Mouse (Mus musculus) left cerebral cortex, postnatal 36 days (tissue): ENCODE measurements around the gene Arhgap10. TPM values are rescaled to one million over a fixed set of nuclear protein-coding genes. Genes with fewer than 3 reads are reported as not detected.

Source experiments
- DNase-seq, 2 experiments: peaks; one replicate each; pipeline ENCODE4 v3.0.0; 2021 to 2022; ENCODE audit warnings: low spot score in 2 of 2, mixed read lengths in 1 of 2
- intact Hi-C: fragments of 180-260 bp; cut with DNase I; formaldehyde crosslinking; loops from one replicate; pipeline ENCODE4 v1.15.1; 2025
- total RNA-seq, 2 experiments: library from RNA; stranded (reverse); gene quantifications; 2 replicates each; pipeline ENCODE4 v1.2.3; 2021

Gene Arhgap10
- total RNA-seq, 2 experiments from 2014 or later = 34.5 to 36.9 TPM

DNA sequence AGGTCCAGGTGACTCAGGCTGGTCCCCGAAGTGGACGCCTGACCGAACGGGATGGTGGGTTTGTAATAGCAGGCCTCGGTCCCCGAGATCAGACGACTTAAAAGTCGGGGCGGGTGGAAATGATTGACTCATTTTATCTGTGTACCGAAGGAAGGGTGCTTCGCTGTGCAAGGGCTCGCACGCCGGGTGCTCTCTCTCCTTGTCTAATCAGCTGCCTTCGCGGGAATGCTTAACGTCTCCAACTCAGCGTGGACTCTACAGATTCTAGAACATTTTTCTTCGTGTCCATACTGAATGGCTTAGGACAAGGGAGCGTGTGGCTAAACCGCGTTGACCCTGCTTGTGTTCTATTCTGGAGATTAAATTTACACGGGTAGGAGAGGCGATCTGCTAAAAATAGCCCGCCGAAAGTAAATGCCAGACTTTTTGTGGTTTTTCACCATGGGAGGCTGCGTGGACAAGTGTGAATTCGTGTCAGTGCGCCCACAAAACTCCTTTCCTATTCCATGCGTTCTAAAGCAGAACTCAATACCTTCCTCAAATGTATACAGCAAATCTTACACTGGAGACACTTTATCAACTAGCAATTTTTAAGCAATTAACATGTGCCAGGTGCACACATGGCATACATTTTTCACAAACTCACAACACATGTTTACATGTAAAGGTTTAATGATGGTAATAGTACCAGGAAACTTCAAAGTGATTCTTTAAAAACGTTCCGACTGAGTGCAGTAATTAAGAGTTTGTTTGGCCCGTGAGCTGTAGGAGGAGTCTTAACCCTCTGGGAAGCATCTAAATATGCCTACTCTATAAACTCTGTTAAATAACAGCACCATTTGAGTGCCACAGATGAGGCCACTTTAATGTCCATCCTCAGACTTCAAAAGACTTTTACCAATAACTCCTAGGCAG, 705 bp upstream of the Arhgap10 start:
- intact Hi-C loops = loop anchor here (5.0 kb wide), 1 partner anchor 96 kb away; no protein-coding TSS in a partner anchor
- peak; percentile 56 to 63 for DNase-seq

DNA sequence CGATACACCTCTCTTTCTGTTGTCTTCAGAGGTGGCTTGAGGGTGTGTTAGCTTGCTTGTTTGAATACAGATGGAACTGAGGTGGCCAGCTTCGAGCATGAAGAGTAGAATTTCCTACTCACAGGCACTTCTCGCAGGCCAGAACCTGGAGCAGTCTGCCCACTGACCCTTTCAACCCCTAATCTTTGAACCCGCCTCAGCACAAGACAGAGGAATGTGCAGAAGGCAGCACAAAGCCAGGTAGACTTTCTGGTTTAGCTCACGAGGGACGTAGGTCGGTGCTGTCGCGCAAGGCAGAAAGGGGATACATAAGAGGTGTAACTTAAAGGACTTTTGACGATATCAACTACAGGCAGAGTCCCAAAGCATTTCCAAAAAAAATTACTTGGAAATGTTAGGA, 908 bp downstream of the Arhgap10 start:
- no peak for DNase-seq
- intact Hi-C loops = loop anchor here (5.0 kb wide), 1 partner anchor 95 kb away; no protein-coding TSS in a partner anchor

DNA sequence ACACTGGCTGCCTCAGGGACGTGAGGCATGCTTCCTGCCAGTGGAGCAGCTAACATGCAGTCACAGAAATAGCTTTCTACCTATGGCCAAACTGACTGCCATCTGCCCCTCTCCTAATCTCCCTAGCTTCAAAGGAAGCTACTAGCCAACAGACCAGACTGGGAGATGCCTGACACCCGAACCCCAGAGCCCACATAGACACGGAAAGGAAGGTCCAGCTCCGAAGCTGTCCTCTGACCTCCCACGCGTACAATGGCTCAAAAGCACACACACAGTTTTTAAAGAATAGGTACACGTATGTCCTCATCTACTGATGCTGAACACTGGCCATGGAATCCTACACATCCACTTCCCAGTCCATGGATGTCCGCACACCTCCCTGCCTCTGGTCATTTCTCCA, 2.0 kb downstream of the Arhgap10 start:
- DNase-seq = no peak
- intact Hi-C loops = loop anchor here (5.0 kb wide), 1 partner anchor 93 kb away; no protein-coding TSS in a partner anchor

DNA sequence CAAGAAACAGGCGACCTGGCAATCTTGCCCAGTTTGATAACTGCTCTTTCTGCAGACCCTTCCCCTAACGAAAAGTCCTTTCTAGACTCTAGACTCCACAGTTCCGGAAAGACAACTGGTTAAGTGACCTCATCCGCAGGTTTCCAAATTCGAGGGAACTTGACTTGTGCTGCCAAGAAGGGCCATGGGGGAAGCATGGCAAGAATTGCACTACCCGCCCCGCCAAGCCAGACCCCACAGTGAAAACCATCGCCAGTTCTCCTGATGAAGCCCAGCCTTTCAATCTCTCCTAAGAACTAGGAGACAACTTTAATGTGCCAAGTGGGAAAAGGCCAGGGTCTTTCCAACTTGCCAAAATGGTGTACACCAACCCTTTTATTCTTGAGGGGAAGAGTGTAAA, 2.6 kb downstream of the Arhgap10 start:
- no peak for DNase-seq
- intact Hi-C loops = loop anchor here (5.0 kb wide), 1 partner anchor 93 kb away; no protein-coding TSS in a partner anchor

DNA sequence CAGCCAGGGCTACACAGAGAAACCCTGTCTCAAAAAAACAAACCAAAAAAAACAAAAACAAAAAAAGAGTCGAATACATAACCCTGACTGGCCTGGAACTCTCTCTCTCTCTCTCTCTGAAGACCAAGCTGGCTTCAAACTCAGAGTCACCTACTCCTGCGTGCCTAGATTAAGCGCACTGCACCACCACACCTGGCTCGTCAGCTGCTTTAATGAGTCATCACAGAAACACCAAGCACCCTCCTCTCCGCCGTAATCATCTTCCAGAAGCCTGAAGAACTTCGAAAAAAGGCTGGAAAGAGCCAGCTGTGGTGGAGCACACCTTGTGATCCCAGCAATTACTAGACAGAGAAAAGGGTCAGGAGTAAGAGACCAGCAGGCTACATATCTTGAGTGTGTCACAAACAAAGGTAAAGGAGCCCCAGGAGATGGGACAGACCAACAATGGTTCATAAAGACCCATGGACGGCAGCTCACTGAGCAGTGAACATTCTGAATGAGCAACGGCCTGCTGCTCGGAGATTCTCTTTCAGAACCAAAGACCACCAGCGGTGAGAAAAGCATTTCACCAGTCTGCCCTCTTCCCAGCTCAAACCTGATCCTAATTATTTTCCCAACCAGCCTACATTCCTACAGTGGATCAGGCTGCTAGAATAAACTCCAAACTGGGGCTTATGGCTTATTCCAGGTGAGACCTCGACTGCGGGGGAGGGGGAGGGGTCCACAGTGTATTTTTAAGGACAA, 5.8 kb downstream of the Arhgap10 start:
- no peak for DNase-seq
- intact Hi-C loops = no loop called here

DNA sequence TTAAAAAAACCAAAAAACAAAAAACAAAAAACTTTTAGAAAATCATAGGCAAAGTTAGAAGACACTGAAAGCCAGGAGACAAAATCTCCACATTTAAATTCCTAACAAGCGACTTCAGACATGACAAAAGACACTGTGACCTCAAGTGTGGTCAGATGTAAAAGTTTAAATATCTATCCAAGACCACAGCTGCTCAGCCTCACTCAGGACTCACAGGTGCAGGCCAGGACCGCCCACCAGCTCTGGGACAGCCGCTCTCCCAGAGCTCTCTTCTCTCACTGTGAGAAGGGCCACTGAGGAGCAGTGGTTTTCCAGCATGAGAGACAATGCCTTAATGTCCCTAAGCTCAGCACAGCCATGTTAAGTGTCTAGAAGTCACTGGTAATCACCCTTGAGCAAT, 7.3 kb downstream of the Arhgap10 start:
- intact Hi-C loops = no loop called here
- no peak for DNase-seq

DNA sequence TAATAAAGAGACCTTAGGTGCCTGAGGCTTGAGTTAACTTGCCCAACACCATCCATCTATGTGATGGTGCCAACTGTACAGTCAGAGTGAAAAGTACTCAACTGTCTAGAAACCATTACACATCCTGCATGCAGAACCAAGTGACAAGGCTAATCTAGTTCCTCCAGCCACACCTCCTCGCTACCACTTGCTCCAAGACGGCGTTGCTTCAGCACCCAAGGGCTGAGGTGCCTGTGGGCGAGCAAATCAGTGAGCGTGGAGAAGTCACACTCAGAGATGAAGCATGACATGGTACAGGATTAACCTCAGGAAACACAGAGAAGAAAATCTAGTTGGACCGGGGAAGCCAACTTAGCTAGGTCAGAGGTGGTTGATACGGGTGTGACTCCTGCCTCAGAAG, 8.7 kb downstream of the Arhgap10 start:
- DNase-seq = no peak
- intact Hi-C loops = no loop called here

DNA sequence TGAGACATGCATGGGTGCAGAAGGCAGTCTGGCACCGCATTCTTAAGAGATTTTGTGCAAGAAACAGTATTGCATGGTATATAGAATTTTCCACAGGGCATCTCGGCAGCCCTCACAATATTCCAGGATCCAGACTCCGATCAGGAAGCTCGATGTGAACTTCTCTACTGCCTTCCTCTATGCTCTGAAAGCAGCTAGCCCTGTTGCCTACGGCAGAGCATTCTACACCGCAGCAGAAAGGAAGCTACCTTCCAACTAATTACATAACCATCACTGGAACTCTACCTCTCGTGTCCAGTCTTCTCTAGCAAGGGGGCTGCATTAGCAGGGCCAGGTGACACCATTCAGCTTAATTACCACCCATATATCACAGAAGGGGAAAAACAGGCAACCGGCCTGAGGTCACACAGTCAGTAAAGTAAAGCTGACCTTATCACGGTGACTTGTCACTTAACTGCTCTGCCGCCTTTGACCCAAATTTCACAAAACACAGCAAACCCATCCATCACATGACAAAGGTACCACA, 10.2 kb downstream of the Arhgap10 start:
- no peak for DNase-seq
- intact Hi-C loops = no loop called here

DNA sequence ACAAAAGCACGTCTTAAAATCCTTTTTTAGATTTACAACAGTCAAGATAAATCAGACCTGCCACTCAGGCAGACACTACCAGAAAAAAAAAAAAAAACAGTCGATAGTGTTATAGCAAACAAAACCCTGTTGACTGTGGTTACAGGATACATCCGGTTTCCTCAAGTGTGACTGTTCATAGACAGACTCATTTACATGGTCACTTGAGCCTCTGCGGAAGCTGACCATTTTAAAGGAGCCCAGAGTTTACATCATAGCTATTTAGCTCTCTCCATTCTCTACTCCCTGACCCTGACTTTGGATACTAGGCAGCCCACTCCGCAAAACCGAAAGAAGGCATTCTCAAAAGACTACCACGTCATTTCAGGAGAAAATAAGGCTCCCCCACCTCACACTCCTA, 11.2 kb downstream of the Arhgap10 start:
- intact Hi-C loops = no loop called here
- DNase-seq = no peak

DNA sequence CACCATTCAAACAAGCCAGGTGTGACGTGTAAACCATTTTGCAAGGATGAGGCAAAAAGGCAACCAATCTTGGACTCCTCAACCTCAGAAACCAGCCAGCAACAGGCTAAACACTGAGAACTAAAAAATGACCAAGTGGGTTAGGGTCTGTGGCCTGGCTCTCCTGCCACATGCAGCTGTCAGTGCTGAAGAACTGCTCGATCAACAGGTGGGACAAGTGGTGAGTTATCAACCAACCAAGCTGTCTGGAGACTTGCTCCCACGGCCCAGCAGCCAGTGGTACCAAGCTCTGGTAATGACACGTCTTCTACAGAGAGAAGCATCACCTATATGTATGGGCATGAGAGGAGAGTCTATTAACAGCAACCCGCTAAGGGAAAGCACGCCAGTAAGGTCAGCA, 15.2 kb downstream of the Arhgap10 start:
- DNase-seq = no peak
- intact Hi-C loops = no loop called here

DNA sequence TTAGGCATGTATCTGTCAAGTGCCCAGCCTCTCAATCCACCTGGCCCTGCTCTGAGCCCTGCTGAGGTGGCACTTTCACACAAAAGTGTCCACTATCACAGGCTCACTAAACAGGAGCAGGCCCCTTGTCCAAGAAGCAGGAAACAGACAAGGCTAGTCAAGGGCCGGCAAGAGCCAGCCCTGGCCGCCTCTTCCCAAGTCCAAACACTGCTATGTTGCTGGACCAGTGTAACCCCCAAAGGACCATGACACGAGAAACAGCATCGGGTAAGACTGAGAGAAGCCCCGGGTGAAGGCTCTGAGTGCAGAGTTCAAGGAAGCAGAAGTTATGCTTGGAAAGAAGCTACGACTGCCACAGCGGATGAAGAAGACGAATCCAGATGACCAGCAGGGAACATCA, 16.6 kb downstream of the Arhgap10 start:
- DNase-seq = no peak
- intact Hi-C loops = no loop called here

DNA sequence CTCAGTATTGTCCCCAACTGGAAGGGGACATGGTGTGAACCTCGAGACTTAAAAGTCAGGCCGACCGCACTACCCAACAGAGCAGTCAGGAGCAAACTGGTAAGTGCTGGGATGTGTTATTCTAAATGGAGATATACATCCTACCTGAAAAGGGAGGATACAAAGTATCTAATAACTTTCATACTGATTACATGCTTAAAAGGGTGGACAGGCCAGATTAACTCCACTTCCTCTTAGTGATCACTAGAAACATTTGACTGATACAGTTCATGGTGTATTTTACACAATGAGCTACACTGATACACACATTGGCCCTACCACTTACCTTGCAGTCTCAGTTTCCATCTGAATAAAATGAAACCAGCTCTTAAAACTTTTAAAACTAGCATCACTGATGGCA, 17.5 kb downstream of the Arhgap10 start:
- intact Hi-C loops = no loop called here

DNA sequence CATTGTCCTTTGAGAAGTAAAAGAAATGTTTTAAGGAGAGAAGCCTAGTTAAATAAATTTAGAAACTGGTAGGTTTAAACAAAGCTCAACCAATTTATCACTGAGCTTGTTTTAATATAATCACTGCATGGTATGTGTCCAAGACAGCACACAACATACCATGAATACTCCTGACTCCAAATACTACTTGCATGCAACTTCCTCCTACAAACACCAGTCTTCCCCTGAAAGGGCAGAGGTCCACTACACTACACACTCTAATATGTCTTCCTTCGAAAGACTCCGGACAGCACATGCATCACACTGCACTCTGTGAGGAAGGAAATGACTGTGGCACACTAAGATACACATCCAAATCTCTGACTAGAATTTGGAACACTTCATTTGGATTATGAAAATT, 20.3 kb downstream of the Arhgap10 start:
- no peak for DNase-seq
- intact Hi-C loops = no loop called here

More for the DNA sequence above, 17.5 kb downstream of the Arhgap10 start:
- DNase-seq = no peak

DNA sequence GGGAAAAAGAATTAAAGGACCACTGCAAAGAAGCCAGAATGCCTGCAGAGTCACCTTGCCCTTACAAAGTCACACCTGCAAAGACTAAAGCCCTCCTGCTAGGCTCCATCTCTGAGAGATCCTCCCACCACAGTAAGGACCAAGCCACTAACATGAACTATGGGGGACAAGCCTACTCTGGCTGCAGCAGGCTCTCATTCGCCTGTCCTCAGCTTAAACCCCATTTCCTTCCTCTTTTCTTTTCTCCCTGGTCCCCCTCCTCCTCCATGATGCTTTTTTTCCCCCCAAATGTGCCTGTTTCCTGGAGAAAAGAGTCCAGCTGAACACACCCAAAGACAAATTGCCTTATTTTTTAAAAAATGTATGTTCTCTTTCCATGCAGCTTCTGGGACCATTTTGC, 21.5 kb downstream of the Arhgap10 start:
- intact Hi-C loops = no loop called here
- no peak for DNase-seq

DNA sequence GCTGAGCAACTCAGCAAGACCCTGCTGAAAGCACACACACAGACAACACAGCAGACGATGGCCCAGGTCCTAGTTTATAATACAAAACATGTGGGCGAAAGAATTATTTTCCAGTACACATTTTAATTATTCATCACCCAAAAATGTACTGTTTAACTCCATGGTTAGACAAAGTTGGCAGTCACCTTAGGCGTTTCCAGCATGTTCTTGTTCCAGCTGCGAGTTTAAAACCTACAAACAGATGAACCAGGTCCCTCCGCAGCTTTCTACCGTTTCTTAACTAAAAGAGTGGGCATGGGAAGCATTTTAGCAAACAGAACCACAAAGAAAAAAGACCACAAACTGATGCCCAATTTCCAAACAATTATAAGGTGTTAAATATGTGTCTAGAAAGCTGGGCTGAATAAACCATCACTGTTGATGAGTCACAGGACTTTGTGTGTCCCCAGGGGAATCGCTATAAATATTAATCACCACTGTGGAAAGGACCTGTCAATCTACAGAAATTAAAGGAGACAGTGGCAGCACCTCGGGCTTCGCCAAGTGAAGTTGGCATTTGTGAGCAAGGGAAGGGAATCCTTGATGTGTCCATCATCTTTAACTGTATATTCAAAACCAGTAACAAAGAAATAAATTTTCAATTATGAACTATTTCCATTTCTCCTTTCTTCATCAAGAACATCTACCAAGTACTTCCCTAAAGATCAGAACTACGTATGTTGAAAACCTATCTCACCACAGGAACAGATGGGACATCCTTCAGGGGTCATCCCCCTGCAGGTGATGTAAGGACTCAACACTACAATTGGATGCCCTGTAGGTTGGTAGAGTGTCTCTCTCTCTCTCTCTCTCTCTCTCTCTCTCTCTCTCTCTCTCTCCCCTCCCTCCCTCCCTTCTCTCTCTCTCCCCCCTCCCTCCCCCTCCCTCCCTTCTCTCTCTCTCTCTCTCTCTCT, 23.1 kb downstream of the Arhgap10 start:
- intact Hi-C loops = loop anchor here (5.0 kb wide), 1 partner anchor 67 kb away; no protein-coding TSS in a partner anchor
- no peak for DNase-seq

DNA sequence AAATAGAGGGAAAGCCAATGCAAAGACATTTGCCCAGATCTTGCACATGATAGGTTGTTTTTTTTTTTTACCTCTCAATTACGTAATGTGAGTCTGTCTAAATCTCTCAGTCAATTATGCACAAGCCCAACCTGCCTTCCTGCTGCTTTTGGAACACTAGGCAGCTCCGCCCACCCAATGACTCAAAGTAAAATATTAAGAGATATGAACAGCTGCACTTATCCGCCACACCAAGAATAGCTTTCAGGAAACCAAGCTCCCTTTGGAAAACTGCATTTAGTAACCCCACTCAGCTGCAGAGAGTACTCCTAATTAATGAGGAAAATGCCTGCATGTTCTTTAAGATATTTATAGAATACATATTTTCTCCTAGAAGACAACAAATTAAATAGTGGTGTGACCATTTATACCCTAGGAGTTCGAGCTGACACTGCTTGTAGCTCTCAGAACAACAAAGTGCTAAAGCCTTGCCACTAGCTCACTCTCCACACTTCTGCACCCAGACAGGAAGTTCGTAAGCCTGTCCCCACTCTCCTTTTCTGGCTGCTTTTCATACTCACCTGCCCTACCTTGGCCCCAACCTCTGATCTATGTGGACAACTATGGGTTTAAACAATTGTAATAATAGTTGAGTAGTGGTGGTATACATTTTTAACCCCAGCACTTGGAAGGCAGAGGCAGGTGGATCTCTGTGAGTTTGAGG, 25.2 kb downstream of the Arhgap10 start:
- DNase-seq = peak in 1 of 2 experiments; percentile 21
- intact Hi-C loops = loop anchor here (5.0 kb wide), 1 partner anchor 65 kb away; no protein-coding TSS in a partner anchor

DNA sequence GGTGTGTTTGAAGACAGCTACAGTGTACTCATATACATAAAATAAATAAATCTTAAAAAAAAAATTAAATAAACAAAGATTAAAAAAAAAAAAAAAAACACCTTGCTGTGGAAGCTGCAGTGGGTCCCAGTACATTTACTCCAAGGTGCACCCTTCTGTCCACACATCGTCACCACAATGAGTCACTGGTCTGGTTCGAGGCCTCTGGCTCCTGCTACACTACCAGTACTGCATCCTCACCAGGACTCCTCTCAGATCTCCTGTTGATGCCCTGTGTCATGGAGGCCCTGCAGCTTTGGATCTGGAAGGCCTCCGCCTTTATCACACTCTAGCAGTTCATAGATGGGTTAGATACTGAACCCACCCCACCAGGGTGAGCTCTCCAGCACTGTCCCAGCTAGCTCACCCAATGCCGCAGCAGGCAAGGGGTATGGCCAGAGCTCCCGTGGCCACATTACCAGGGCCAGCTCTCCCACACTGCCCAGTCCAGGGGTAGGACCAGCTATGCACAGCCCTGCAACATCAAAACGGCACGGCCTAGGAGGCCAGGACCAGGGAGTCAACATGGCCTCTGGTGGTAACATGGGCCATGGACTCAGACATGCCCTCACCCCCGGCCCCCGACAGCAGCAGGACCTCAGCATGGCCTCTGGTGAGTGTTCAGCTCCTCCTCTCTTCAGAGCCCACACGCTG, 26.4 kb downstream of the Arhgap10 start:
- DNase-seq = no peak
- intact Hi-C loops = loop anchor here (5.0 kb wide), 1 partner anchor 64 kb away; no protein-coding TSS in a partner anchor
